Mouse (Mus musculus) brain, embryonic 14.5 days (tissue): Measurements from ENCODE around the gene Lxn. TPM values are rescaled to one million over a fixed set of nuclear protein-coding genes. Genes with fewer than 3 reads are reported as not detected.

Source experiments
- DNase-seq: peaks from one replicate; pipeline ENCODE4 v3.0.0-alpha.2; 2011; ENCODE audit warnings: low read depth
- CTCF ChIP-seq: fragments of 200-500 bp; IDR thresholded peaks from 2 replicates; pipeline ENCODE4 v1.5.1; 2012; ENCODE audit warnings: inconsistent platforms, mild to moderate bottlenecking, moderate library complexity, borderline replicate concordance; ENCODE audit not compliant: insufficient read depth, insufficient read length; ENCODE audit errors: extremely low read depth
- POLR2A ChIP-seq: fragments of 200-500 bp; IDR thresholded peaks from 2 replicates; pipeline ENCODE4 v1.6.1; 2012; ENCODE audit warnings: mild to moderate bottlenecking, inconsistent platforms, borderline replicate concordance; ENCODE audit not compliant: poor library complexity, insufficient read depth, insufficient read length, severe bottlenecking; ENCODE audit errors: extremely low read depth
- polyA plus RNA-seq: library from polyadenylated mRNA; depleted of rRNA; stranded (reverse); fragments of >200 nt; gene quantifications from 2 replicates; pipeline ENCODE4 v1.2.3, GENCODE M21; 2012; rRNA removed

Lxn gene
- polyA plus RNA-seq: 56.1 and 83.2 TPM in 2 replicates

- TF ChIP-seq POLR2A (no peak), CTCF (peak; percentile 30; the same call in 1 of the 2 replicates)
- peak; percentile 71 for DNase-seq
Observed at GRCm38 (mm10) chr3:67463450-67464372, at the start of gene Lxn. Gene Lxn (minus strand): TSS chr3:67463926.

GRCm38 (mm10) chr3:67512807-67513206 is 49.1 kb upstream of the Lxn start:
- TF ChIP-seq POLR2A (no peak), CTCF (peak; percentile 84; the same call in 1 of the 2 replicates)

GRCm38 (mm10) chr3:67508216-67508892 is 44.6 kb upstream of the Lxn start:
- no peak for DNase-seq
- no peak for TF ChIP-seq POLR2A
- no peak for TF ChIP-seq CTCF

More at GRCm38 (mm10) chr3:67512807-67513206, 49.1 kb upstream of the Lxn start:
- DNase-seq: peak; percentile 90

- DNase-seq: no peak
- TF ChIP-seq CTCF (no peak), POLR2A (no peak)
Observed at GRCm38 (mm10) chr3:67505286-67505685, 41.6 kb upstream of the Lxn start.

- peak; percentile 6 for DNase-seq
- TF ChIP-seq POLR2A: no peak
- no peak for TF ChIP-seq CTCF
Observed at GRCm38 (mm10) chr3:67503878-67504277, 40.2 kb upstream of the Lxn start.

- no peak for DNase-seq
- no peak for TF ChIP-seq CTCF
- TF ChIP-seq POLR2A: no peak
Observed at GRCm38 (mm10) chr3:67499406-67499791, 35.7 kb upstream of the Lxn start.

GRCm38 (mm10) chr3:67498773-67499405 is 35.2 kb upstream of the Lxn start:
- DNase-seq: no peak
- no peak for TF ChIP-seq POLR2A
- TF ChIP-seq CTCF: no peak

GRCm38 (mm10) chr3:67497998-67498397 is 34.3 kb upstream of the Lxn start:
- TF ChIP-seq CTCF (no peak), POLR2A (no peak)
- DNase-seq: no peak

- TF ChIP-seq POLR2A (no peak), CTCF (no peak)
- no peak for DNase-seq
Observed at GRCm38 (mm10) chr3:67496310-67496709, 32.6 kb upstream of the Lxn start.

GRCm38 (mm10) chr3:67493132-67493531 is 29.4 kb upstream of the Lxn start:
- TF ChIP-seq CTCF (no peak), POLR2A (no peak)
- DNase-seq: no peak
